Mouse (Mus musculus): Measurements from ENCODE around the gene Commd7. TPM values are rescaled to one million over a fixed set of nuclear protein-coding genes. Genes with fewer than 3 reads are reported as not detected.
"Not testable (repeated sequence)": the region's sequence is repeated elsewhere in the genome, so short reads cannot be mapped to it uniquely, and the experiment has no call there.

The Commd7 gene
- polyA plus RNA-seq (2015; fragmentation: Nextera tagmentation; extraction: Ambion mirVana): 84.5 and 88.4 TPM in 2 replicates

DNA sequence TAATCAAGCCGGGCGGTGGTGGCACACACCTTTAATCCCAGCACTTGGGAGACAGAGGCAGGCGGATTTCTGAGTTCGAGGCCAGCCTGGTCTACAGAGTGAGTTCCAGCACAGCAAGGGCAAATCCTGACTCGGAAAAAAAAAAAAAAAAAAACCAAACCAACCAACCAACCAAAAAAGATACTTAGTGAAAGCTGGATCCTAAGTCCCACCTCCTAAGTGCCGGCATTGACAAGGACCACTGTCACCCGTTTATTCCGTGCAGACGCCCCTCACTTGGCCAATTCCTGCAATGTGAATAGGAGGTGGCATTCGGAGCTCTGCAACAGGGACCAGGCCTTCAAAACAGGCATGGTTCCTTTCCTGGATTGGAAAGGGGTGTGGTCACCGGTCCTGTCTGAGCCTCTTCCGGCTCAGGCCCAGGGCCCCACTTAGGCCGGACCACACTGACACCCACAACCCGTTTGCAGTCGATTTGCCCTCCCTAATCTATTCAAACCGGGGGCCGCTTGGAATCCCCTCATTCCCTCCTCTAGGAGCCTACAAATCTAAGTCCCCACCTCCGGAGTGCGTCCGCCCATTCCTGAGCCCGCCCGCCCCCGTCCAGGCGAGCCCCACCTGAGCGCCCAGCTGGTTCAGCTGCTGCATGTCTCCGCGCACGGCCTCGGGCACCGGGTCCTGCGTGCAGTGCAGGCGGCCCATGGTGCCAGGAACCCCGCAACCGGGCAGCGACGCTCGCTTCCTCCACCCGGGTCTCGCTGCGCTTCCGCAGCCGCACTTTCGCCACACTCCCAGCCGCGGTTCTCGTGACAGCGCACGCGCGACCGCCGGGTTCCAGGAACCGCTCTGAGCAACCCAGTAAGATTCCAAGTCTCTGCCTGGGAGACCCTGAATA is at the start of gene Commd7:
Gene Commd7, minus strand, starts transcription at position 806 of the 895 bp plus-strand sequence.
- Histone ChIP-seq H3K9ac (ENCODE audit: low read depth, low read length) (peak within 1 kb of the TSS; percentile 98), H3K4me1 (ENCODE audit: control insufficient read depth, insufficient read depth, low read length) (peaks cover 5% of the 10 kb centered on the region; the same call in 1 of the 2 replicates), H3K27me3 (replicated peaks; ENCODE audit: control insufficient read depth, insufficient read depth, low read length) (no peaks in the 10 kb centered on the region), H3K4me2 (ENCODE audit: low read depth, low read length) (peak within 1 kb of the TSS; percentile 79), H3K36me3 (ENCODE audit: control insufficient read depth, insufficient read depth, low read length) (no peaks in the 10 kb centered on the region), H3K9me3 (ENCODE audit: control insufficient read depth, low read length) (no peaks in the 10 kb centered on the region), H3K27ac (ENCODE audit: low read length) (peak within 1 kb of the TSS; percentile 95), H3K4me3 (ENCODE audit: low read length) (peak within 1 kb of the TSS; percentile 96)
- ATAC-seq: peak; percentile 93
- 4% methylated on average over 53 of the region's 53 CpGs for WGBS

DNA sequence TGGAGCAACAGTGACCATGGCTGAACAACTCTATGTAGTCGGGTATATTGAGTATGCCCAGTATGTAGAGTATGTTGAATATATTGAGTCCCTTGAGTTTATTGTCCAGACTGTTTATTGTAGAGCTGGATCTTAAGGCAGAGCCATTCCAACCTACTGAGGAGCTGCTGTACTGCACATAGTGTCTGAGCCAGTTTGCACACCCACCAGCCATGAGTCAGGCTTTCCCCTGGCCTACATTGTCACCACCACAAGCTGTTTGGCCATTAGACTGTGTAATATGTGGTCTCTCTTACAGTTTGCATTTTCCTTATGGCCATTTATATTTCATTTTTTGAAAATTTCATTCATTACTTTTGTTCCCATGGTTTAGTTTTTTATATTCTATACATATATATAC is 47.4 kb upstream of the Commd7 start:
- 0 out of 2 replicates have a peak, but pooled peaks cover 5% of the 10 kb centered on the region for H3K36me3 ChIP-seq (ENCODE audit: control insufficient read depth, insufficient read depth, low read length)
- H3K9me3 ChIP-seq (ENCODE audit: control insufficient read depth, low read length): no peaks in the 10 kb centered on the region
- H3K4me1 ChIP-seq (ENCODE audit: control insufficient read depth, insufficient read depth, low read length): no peaks in the 10 kb centered on the region
- no peak overlapping the region for H3K4me3 ChIP-seq (ENCODE audit: low read length)
- no peak overlapping the region for H3K9ac ChIP-seq (ENCODE audit: low read depth, low read length)
- no peak overlapping the region for H3K27ac ChIP-seq (ENCODE audit: low read length)
- no peak for ATAC-seq
- H3K4me2 ChIP-seq (ENCODE audit: low read depth, low read length): no peak overlapping the region
- no peaks in the 10 kb centered on the region for H3K27me3 ChIP-seq (replicated peaks; ENCODE audit: control insufficient read depth, insufficient read depth, low read length)
- 89% methylated on average over 1 of the region's 1 CpGs for WGBS

DNA sequence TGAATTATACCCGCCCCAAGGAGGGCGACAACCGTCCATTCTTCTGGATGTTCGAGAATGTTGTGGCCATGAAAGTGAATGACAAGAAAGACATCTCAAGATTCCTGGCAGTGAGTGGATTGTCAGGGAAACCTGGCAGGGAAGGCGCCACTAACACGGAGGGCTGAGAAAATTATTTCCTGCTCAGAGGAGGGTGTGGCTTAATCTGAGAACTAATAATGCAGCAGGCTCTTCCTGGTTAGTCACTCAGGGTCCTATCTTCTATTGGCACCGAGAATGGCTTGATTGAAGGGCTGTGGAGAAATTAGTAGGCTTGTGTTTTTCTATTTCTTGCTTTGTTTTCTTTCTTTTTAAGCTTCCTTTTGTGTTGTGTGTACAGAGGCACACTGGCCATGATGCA is 45.0 kb upstream of the Commd7 start:
- H3K27me3 ChIP-seq (replicated peaks; ENCODE audit: control insufficient read depth, insufficient read depth, low read length): no peaks in the 10 kb centered on the region
- H3K4me2 ChIP-seq (ENCODE audit: low read depth, low read length): no peak overlapping the region
- H3K9ac ChIP-seq (ENCODE audit: low read depth, low read length): no peak overlapping the region
- H3K27ac ChIP-seq (ENCODE audit: low read length): no peak overlapping the region
- ATAC-seq: 0 out of 2 replicates have a peak, but pooled peaks have one; percentile 50
- no peaks in the 10 kb centered on the region for H3K9me3 ChIP-seq (ENCODE audit: control insufficient read depth, low read length)
- 0 out of 2 replicates have a peak, but pooled peaks cover 8% of the 10 kb centered on the region for H3K36me3 ChIP-seq (ENCODE audit: control insufficient read depth, insufficient read depth, low read length)
- H3K4me3 ChIP-seq (ENCODE audit: low read length): no peak overlapping the region
- 77% methylated on average over 7 of the region's 7 CpGs for WGBS
- no peaks in the 10 kb centered on the region for H3K4me1 ChIP-seq (ENCODE audit: control insufficient read depth, insufficient read depth, low read length)

DNA sequence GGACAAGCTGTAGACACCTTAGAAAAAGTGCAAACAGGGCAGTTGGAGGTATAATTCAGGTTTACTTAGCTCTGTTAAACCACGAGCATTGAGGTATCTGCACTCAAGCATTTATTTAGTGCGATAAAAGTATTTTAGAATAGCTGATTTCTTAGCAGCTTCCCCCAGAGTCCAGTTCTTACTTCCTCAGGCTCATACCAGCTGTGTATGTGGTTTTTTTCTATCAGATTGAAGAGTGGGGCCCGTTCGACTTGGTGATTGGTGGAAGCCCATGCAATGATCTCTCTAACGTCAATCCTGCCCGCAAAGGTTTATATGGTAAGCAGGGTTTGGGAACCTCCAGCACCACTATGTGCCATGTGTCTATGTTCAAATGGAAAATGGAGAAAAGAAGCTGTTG is 44.4 kb upstream of the Commd7 start:
- 0 out of 2 replicates have a peak, but pooled peaks cover 8% of the 10 kb centered on the region for H3K36me3 ChIP-seq (ENCODE audit: control insufficient read depth, insufficient read depth, low read length)
- WGBS: 91% methylated on average over 6 of the region's 6 CpGs
- no peak overlapping the region for H3K4me3 ChIP-seq (ENCODE audit: low read length)
- H3K27me3 ChIP-seq (replicated peaks; ENCODE audit: control insufficient read depth, insufficient read depth, low read length): no peaks in the 10 kb centered on the region
- H3K4me2 ChIP-seq (ENCODE audit: low read depth, low read length): no peak overlapping the region
- ATAC-seq: no peak
- no peaks in the 10 kb centered on the region for H3K9me3 ChIP-seq (ENCODE audit: control insufficient read depth, low read length)
- no peak overlapping the region for H3K9ac ChIP-seq (ENCODE audit: low read depth, low read length)
- H3K4me1 ChIP-seq (ENCODE audit: control insufficient read depth, insufficient read depth, low read length): no peaks in the 10 kb centered on the region
- no peak overlapping the region for H3K27ac ChIP-seq (ENCODE audit: low read length)

DNA sequence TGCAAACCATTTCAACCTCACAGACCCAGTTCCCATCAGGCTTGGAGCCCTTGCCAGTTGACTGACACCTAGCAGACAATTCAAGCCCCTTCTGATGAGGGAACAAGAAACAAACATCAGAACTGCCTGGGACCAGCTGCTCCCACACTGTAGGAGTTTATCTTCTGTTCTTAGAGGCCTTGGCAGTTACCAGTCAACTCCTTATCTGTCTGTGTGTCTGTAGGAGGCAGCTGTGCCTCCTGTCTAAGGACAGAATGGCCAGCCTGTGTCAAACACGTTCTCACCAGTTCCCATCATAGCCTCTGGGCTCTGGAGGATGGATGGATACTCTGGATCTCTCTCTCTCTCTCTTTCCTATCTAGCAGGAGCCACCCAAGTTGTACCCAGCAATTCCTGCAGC is 42.8 kb upstream of the Commd7 start:
- 85% methylated on average over 1 of the region's 1 CpGs for WGBS
- not testable (repeated sequence) for H3K36me3 ChIP-seq (ENCODE audit: control insufficient read depth, insufficient read depth, low read length)

DNA sequence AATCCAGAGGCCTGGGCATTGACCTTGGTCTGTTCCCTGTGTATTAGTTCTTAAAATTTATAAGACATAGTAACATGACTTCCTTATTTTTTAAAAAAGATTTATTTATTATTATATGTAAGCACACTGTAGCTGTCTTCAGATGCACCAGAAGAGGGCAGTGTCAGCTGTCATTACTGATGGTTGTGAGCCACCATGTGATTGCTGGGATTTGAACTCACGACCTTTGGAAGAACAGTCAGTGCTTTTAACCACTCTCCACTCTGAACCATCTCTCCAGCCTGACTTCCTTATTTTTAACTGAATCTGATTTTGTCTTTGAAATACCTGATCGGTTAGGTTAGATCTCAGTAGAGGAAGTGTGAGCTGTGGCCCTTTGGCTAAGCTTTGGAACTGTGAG is 40.0 kb upstream of the Commd7 start:
- ATAC-seq: no peak
- H3K4me2 ChIP-seq (ENCODE audit: low read depth, low read length): no peak overlapping the region
- WGBS: 93% methylated on average over 2 of the region's 2 CpGs
- no peak overlapping the region for H3K27ac ChIP-seq (ENCODE audit: low read length)
- H3K9ac ChIP-seq (ENCODE audit: low read depth, low read length): no peak overlapping the region
- 0 out of 2 replicates have a peak, but pooled peaks cover 4% of the 10 kb centered on the region for H3K36me3 ChIP-seq (ENCODE audit: control insufficient read depth, insufficient read depth, low read length)
- no peaks in the 10 kb centered on the region for H3K27me3 ChIP-seq (replicated peaks; ENCODE audit: control insufficient read depth, insufficient read depth, low read length)
- H3K4me1 ChIP-seq (ENCODE audit: control insufficient read depth, insufficient read depth, low read length): no peaks in the 10 kb centered on the region
- H3K4me3 ChIP-seq (ENCODE audit: low read length): no peak overlapping the region
- H3K9me3 ChIP-seq (ENCODE audit: control insufficient read depth, low read length): no peaks in the 10 kb centered on the region

More for the DNA sequence above, 42.8 kb upstream of the Commd7 start:
- not testable (repeated sequence) for H3K9me3 ChIP-seq (ENCODE audit: control insufficient read depth, low read length); ATAC-seq; H3K4me2 ChIP-seq (ENCODE audit: low read depth, low read length); H3K9ac ChIP-seq (ENCODE audit: low read depth, low read length); H3K27ac ChIP-seq (ENCODE audit: low read length); H3K4me1 ChIP-seq (ENCODE audit: control insufficient read depth, insufficient read depth, low read length); H3K27me3 ChIP-seq (replicated peaks; ENCODE audit: control insufficient read depth, insufficient read depth, low read length); H3K4me3 ChIP-seq (ENCODE audit: low read length)

DNA sequence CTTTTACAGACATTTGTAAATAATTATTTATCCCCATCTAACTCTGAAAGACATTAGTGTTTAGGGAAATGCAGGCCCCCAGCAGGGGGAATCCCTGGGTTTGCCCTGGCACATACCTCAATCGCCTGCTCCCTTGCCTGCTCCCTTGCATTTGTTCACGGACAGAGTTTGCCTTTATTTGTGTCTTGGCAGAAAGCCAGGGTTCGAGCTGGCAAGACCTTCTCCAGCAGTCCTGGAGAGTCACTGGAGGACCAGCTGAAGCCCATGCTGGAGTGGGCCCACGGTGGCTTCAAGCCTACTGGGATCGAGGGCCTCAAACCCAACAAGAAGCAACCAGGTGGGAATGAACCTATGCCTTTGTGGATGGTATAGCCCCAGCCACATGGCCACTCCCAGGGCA is 37.5 kb upstream of the Commd7 start:
- Histone ChIP-seq H3K4me2 (ENCODE audit: low read depth, low read length) (no peak overlapping the region), H3K9me3 (ENCODE audit: control insufficient read depth, low read length) (no peaks in the 10 kb centered on the region), H3K27ac (ENCODE audit: low read length) (no peak overlapping the region), H3K27me3 (replicated peaks; ENCODE audit: control insufficient read depth, insufficient read depth, low read length) (no peaks in the 10 kb centered on the region), H3K9ac (ENCODE audit: low read depth, low read length) (no peak overlapping the region), H3K36me3 (ENCODE audit: control insufficient read depth, insufficient read depth, low read length) (0 out of 2 replicates have a peak, but pooled peaks cover 3% of the 10 kb centered on the region), H3K4me3 (ENCODE audit: low read length) (no peak overlapping the region), H3K4me1 (ENCODE audit: control insufficient read depth, insufficient read depth, low read length) (no peaks in the 10 kb centered on the region)
- no peak for ATAC-seq
- 69% methylated on average over 5 of the region's 5 CpGs for WGBS

DNA sequence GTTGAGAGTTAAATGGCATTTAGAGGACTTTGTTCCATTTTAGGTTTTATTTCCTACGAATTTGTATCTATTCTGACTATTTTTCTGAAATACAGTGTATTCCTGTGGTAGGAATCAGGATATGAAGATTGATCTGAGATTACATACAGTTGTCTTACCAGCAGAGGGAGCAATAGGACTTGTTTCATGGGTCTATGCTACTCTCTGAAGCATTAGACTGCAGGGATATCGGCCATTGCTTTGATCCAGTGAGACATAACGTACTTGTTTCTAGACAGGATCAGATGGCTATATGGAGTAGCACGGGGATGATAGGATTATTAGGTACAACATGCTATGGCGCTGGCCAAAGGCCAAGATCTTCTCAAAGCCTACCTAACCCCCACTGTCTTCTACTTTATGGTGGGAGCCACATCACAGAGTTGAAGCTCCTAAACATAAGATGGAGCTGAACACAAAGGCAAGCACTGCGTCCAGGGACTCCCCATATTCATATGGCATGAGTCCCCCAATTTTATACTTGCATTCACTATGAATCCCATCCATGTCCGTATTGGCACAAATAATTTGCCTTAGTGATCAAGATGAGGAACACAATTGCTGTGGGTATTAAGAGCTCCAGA is 36.3 kb upstream of the Commd7 start:
- H3K9me3 ChIP-seq (ENCODE audit: control insufficient read depth, low read length): no peaks in the 10 kb centered on the region
- WGBS: 72% methylated on average over 7 of the region's 7 CpGs
- no peaks in the 10 kb centered on the region for H3K27me3 ChIP-seq (replicated peaks; ENCODE audit: control insufficient read depth, insufficient read depth, low read length)
- no peak overlapping the region for H3K4me2 ChIP-seq (ENCODE audit: low read depth, low read length)
- H3K9ac ChIP-seq (ENCODE audit: low read depth, low read length): no peak overlapping the region
- no peaks in the 10 kb centered on the region for H3K4me1 ChIP-seq (ENCODE audit: control insufficient read depth, insufficient read depth, low read length)
- no peaks in the 10 kb centered on the region for H3K36me3 ChIP-seq (ENCODE audit: control insufficient read depth, insufficient read depth, low read length)
- H3K4me3 ChIP-seq (ENCODE audit: low read length): no peak overlapping the region
- no peak overlapping the region for H3K27ac ChIP-seq (ENCODE audit: low read length)
- peak; percentile 46 for ATAC-seq

DNA sequence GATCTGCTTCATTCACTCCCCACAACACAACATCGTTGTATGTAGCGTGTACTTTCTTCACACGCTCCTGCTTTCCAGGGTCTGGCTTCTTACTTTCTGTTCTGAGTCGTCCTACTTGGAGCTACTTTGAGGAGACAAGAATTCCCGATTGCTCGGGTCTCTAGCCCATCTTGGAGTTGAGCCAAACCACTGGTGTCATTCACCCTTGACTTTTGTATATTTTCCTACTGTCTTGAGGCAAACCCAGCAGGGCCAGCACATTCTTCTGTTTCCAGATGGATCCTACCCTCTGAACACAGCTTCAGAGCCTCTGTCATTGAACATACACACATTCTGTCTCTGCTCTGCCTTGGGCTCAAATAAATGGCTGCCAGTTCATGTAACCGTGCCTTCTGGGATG is 32.8 kb upstream of the Commd7 start:
- Histone ChIP-seq H3K27ac (ENCODE audit: low read length) (no peak overlapping the region), H3K4me2 (ENCODE audit: low read depth, low read length) (no peak overlapping the region), H3K27me3 (replicated peaks; ENCODE audit: control insufficient read depth, insufficient read depth, low read length) (no peaks in the 10 kb centered on the region), H3K4me1 (ENCODE audit: control insufficient read depth, insufficient read depth, low read length) (no peaks in the 10 kb centered on the region), H3K4me3 (ENCODE audit: low read length) (no peak overlapping the region), H3K9me3 (ENCODE audit: control insufficient read depth, low read length) (no peaks in the 10 kb centered on the region), H3K36me3 (ENCODE audit: control insufficient read depth, insufficient read depth, low read length) (no peaks in the 10 kb centered on the region), H3K9ac (ENCODE audit: low read depth, low read length) (no peak overlapping the region)
- ATAC-seq: no peak
- WGBS: 81% methylated on average over 7 of the region's 7 CpGs

Measured in intestine, embryonic 16.5 days (tissue).